Mouse (Mus musculus): ENCODE data around the gene Gm14443.
"Not testable (repeated sequence)": the region's sequence is repeated elsewhere in the genome, so short reads cannot be mapped to it uniquely, and the experiment has no call there.

Gene Gm14443

GRCm38 (mm10) chr2:175175401-175176180, at the start of gene Gm14443:
Gene Gm14443, minus strand, starts transcription at chr2:175175871.
- in situ Hi-C loops (cut with MboI; ENCODE audit: unreplicated experiment in 2 of 2): not testable (repeated sequence)

- in situ Hi-C loops (cut with MboI; ENCODE audit: unreplicated experiment in 2 of 2): not testable (repeated sequence)
These were observed 31.1 kb upstream of the Gm14443 start, which contains the start of gene Gm14391 for GRCm38 (mm10) chr2:175206732-175207131. Gene Gm14391, minus strand, starts transcription at chr2:175206917.

- in situ Hi-C loops (cut with MboI; ENCODE audit: unreplicated experiment in 2 of 2): not testable (repeated sequence)
These were observed 3.3 kb upstream of the Gm14443 start for GRCm38 (mm10) chr2:175179008-175179407.

- in situ Hi-C loops (cut with MboI; ENCODE audit: unreplicated experiment in 2 of 2): no loop called here
These were observed 641 bp upstream of the Gm14443 start for GRCm38 (mm10) chr2:175176312-175176711.

GRCm38 (mm10) chr2:175174058-175174457, 1.6 kb downstream of the Gm14443 start:
- in situ Hi-C loops (cut with MboI; ENCODE audit: unreplicated experiment in 2 of 2): not testable (repeated sequence)

GRCm38 (mm10) chr2:175172906-175173595, 2.6 kb downstream of the Gm14443 start:
- in situ Hi-C loops (cut with MboI; ENCODE audit: unreplicated experiment in 2 of 2): not testable (repeated sequence)

- in situ Hi-C loops (cut with MboI; ENCODE audit: unreplicated experiment in 2 of 2): no loop called here
These were observed 3.5 kb downstream of the Gm14443 start for GRCm38 (mm10) chr2:175172123-175172522.

GRCm38 (mm10) chr2:175166870-175167269, 8.8 kb downstream of the Gm14443 start:
- in situ Hi-C loops (cut with MboI; ENCODE audit: unreplicated experiment in 2 of 2): not testable (repeated sequence)

- in situ Hi-C loops (cut with MboI; ENCODE audit: unreplicated experiment in 2 of 2): not testable (repeated sequence)
These were observed 10.6 kb downstream of the Gm14443 start for GRCm38 (mm10) chr2:175165110-175165509.

- in situ Hi-C loops (cut with MboI; ENCODE audit: unreplicated experiment in 2 of 2): not testable (repeated sequence)
These were observed 14.2 kb downstream of the Gm14443 start for GRCm38 (mm10) chr2:175161438-175161837.

- in situ Hi-C loops (cut with MboI; ENCODE audit: unreplicated experiment in 2 of 2): no loop called here
These were observed 17.0 kb downstream of the Gm14443 start for GRCm38 (mm10) chr2:175158642-175159041.

GRCm38 (mm10) chr2:175156696-175157095, 19.0 kb downstream of the Gm14443 start:
- in situ Hi-C loops (cut with MboI; ENCODE audit: unreplicated experiment in 2 of 2): no loop called here

GRCm38 (mm10) chr2:175141993-175142295, 33.7 kb downstream of the Gm14443 start, which contains the start of gene Gm14399:
Gene Gm14399, minus strand, starts transcription at chr2:175142012.
- in situ Hi-C loops (cut with MboI; ENCODE audit: unreplicated experiment in 2 of 2): not testable (repeated sequence)

GRCm38 (mm10) chr2:175141118-175141992, 34.3 kb downstream of the Gm14443 start:
- in situ Hi-C loops (cut with MboI; ENCODE audit: unreplicated experiment in 2 of 2): not testable (repeated sequence)

- in situ Hi-C loops (cut with MboI; ENCODE audit: unreplicated experiment in 2 of 2): not testable (repeated sequence)
These were observed 35.0 kb downstream of the Gm14443 start for GRCm38 (mm10) chr2:175140624-175141023.

Data from v-Abl transformed pro-B cells (cell line).